Mouse (Mus musculus) right cerebral cortex, postnatal 10 days (tissue): Measurements from ENCODE around the gene Stard3.
A peak's percentile ranks its signal among the peaks of the same experiment; 100 is the strongest.

Experiments used
- DNase-seq, 2 experiments: peaks; one replicate each; pipeline ENCODE4 v3.0.0; 2021; ENCODE audit warnings: low spot score in 2 of 2

The Stard3 gene

DNA sequence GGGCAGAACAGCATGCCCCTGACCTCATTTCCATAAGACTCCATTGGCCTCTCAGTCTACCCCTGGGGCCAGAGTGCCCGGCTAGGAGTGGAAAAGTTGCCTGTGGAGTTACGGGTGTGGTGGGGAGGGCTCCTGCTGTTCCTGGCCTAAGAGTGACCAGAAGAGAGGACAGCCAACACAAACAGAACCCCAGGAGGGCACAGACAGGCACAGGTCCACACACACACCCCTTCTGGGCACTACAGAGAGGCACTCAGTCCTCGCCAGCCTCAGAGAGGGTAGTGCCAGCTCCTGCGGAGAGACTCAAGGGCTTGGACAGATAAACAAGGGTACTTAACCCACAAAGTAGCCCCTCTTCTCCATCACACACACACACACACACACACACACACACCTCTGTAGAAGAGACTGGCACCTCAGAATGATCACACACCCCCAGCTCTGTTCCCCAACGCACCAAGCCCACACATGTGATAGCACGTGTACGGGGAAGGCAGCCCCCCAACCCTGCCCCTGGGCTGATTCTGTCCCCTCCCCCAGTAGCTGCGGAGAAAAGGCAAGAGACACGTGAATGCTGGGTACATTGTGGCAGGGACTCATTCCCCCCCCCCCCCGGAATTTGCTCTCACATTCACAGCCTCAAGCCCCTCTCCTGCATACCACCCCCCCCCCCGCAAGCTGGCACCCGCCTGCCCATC lies 10.6 kb upstream of the Stard3 start:
- DNase-seq, result peak in 1 of 2 experiments; percentile 74

DNA sequence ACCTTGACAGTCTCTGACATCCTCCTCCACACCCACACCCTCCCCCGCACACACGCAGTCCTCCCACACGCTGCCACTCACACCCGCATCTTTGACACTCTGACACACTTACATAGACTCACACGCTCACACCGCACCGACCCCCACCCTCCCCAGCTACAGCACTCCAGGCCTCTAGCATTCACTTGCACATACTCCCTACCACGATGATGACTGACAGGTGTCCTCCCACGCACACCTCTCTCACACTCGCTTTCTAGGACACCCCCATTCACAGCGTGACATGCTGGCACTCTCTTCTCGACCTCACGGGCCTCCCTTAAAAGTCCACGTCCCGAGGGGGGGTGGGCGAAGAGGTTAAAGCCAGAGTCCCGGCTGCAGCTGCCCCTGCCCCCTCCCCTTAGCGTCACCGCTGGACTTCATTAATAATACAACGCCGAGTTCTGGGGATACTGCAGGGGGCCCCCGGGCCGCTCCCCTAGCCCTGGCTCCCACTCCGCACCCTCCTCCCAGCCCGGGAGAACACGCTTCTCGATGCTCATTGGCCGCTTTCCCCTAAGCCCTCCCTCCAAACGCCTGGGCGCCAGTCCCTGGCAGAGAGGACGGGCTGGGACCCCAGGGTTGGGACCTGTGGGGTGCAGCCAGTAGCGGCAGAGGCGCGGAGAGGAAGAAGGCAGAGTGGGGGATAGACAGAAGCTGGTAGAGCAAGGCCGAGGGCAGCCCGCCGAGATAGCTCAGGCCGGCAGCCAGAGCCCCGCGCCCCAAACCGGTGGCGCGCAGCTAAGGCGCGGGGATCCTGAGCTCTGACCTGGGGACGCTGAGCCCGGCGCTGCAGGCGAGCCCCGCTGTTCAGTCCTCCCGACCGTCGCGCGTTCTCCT lies 9.8 kb upstream of the Stard3 start, which contains the start of gene Ppp1r1b:
Ppp1r1b (plus strand) TSS at position 322 of the 879 bp plus-strand sequence.
- peak; percentile 88 to 90 for DNase-seq

DNA sequence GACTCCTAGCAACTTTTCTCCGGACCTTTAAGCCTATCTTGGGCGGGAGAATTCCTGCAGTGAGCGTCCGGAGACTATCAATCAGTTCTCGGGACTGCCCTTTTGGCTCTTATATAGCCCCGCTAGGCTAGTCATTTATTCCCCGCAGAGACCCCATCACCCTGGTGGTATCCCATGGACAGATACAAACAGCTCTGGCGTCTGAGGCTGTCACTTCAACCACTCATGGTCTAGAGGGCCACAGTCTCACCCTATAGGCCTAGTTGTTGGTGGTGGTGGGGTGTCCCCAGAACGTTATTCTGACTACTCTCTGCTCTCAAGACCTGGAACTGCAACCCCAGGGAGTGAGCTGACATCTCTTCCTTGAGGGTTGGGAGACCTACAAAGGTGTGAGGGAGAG lies 8.9 kb upstream of the Stard3 start:
- no peak for DNase-seq

DNA sequence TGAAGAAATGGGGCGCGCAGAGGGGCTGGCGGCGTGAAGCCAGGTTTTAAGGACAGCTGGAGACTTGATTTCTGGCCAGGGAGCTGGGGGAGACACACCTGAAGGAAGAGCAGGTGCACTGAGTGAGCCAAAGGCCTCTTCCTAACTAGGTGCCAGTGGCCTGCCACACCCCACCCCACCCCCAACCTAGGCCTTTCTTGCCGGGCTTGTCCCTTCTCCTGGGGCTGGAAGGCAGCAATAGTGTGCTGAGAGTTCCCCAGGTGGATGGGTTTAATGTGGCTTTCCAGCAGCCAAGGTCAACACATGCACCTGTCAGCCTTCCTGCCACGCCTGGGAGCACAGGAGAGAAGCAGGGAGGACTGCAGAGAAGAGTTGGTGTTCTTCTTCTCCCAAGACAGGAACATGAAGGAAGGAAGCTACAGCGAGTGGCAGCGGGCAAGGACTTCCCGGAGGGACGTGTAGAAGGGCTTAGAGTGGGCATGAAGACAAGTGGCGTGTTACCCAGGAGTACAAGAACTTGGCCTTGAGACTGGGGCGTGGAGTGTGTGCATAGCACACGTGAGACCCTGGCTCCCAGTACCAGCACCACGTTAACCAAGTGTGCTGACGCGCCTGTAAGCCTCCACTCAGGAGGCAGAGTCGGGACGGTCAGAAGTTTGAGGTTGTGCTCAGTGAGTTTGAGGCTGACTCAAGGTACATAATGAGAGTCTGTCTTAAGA lies 5.7 kb upstream of the Stard3 start:
- no peak for DNase-seq

DNA sequence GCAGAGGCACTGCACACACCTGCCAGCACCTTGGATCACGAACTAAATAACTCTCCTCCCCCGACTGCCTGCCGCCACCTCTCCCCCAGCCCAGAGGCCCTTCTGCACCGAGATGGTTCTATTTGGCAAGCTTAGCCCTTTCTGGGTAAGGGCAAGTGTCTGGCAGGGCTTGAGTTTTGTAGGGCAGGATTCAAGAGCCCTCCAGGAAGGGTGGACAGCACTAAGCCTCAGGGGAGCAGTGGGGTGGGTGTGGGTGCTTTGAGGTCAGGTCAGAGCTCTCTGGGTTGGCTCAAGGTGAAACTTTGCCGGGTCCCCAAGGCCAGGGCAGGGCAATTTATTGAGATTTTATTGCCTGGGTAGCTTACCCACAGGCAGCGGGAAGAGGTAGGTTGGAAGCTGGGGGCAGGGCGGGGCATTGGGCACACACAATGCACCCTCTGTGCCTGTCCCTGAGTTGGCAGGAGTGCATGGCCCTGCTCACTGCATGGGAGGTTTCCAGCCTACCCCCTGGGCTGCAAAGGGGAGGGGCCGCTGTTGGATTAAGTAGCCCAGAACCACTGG lies 4.4 kb upstream of the Stard3 start:
- no peak for DNase-seq

DNA sequence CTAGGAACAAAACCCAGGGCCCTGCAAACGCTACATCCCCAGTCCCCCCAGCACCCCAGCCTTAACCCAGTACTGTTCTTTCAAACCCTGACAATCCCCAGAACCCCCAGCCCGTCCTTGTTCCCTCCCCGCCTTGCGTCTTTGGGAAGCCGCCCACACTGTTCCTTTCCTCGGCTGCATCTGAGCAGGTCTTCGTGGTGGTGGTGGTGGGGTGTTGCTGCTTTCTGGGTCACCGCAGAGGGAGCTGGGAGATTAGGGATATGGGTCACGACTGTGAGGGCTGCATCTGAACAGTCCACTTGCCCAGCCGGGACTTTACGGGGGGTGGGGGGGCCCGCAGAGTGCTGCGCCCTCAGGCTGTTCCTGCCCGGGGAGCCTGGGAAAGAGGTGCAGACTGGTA lies 3.7 kb upstream of the Stard3 start:
- DNase-seq, result peak in 1 of 2 experiments; percentile 65

DNA sequence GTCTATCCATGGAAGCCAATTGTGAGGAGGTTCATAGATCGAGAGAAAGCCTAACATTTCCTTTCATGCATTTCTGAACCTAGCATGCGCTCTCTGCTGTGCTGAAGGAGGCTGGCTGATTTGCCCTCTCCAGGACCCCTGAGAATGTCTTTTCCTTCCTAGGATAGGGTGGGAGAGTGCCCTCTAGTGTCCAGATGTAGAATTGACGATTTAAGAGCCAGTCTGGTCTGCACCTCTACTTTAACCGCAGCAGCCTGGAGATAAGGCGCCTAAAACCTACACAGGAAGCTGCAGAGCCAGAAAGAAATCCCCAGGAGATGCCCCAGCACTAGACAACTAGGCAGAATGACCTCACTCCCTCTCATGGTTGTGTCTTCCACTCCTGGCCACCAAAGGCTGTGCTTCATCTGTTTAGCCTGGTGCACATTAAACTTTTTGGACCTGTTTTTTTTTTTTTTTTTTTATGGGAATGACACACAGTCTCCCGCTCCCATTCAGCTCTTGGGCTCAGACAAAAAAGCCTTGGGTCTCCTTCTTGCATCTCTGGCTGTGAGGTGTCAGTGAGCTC lies 2.4 kb upstream of the Stard3 start:
- peak in 1 of 2 experiments; percentile 73 for DNase-seq

DNA sequence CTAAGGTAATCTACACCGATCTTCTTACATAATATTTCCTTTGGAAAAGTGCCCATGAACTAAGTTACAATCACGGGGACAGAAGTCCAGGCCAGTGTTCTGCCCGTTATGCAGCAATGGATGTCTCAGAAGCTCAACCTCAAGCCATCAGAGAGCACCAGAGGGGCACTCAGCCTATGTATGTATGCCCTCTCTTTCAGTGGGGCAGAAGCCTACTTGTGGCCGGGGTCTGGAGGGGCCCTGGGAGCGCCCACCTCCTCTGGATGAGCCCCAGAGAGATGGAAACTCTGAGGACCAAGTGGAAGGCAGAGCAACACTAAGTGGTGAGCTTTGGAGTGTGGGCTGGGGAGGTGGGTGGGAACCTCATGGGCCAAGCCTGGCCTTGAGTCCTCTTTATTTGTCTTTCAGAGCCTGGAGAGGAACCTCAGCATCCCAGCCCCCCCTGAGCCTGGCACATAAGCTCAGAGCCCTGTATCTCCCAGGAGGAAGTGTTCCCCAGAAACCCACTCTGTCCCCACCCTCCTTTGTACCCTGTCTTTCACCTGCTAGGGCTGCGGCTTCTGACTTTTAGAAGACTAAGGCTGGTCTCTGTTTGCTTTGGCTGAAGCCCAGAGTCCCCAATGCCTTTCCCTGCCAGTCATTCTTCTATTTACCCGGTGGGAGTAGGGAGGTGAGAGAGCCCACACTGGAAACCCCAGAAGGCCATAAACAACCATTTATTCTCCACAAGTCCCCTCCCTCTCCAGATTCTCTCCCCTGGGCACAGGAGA lies 1.4 kb upstream of the Stard3 start:
- no peak for DNase-seq

DNA sequence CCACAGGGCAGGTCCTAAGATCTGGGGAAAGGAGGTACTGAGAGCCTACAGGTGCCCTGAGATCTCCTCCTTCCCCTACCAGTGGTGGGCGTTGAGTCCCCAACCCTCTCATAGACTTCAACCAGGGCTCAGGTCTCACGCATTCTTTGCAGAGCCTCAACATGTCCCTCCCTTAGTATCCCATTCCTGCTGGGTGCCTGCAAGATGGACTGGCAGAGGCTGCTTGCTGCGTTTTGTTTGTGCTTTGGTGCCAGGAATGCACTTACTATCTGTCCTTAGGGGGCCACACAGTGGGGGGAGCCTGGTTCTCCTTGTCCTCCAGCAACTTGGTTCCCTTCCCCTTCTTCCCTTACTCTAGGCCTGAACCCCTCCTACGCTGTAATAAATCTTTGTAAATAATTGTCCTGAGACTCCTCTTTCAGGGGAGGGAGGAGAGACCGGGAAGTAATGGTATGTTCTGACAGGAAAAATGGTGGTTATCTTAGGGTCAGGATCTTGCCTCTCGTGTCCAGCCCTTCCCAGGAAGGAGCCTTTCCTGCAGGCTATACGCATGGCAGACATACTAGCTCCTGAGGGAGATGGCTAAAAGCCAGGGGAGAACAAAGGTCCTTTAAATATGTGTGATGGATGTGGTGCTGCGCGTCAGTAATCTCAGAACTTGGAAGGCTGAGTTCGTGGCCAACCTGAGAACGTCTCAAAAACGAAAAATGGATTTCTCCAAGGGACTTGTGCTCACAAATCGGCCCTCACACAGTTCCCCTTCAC lies 590 bp upstream of the Stard3 start:
- DNase-seq, result no peak

DNA sequence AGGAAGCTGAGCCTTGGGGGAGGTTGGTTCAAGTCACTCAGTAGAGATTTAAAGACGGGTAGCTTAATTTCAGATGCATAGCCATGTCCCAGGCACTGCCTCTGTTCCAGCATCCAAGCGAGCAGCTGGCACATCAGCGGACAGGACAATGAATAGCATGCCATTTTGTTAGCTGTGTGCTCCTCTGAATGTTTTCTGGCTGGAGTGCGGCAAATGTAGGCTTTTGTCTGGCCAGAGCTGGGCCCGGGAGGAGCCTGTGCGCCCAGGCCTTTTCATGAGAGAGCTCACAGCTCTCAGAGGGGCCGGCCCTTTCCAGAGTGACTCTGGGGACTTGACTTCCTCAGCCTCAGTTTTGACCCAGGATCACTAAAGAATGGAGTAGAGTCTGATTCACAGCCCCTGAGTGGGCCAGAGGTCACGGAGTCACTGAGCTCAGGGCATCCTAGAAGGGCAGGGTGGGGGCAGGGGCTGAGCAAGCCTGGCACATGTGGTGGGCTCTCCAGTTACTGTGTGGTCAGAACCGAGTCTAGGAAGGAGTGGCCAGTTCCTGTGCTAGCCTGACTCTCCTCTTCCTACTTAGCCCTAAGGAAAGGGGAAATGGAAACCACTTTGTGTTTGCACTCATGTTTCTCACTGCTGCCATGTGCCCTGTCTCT lies 2.8 kb downstream of the Stard3 start:
- DNase-seq, result no peak

DNA sequence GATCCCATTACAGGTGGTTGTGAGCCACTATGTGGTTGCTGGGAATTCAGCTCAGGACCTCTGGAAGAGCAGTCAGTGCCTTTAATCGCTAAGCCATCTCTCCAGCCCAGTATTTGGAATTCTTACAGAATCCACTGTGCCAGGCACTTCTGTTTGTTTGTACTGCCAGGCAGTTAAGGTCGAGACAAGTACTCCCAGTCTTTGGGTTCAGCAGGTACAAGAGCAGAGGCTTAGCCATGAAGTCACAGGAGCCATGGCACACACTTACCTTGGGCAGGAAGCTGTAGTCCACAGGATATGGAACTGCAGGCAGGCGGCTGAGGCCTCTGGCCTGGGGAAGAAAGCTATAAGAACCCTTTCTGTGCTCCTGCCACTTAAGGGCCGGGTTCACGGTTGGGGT lies 5.6 kb downstream of the Stard3 start:
- DNase-seq, result no peak

DNA sequence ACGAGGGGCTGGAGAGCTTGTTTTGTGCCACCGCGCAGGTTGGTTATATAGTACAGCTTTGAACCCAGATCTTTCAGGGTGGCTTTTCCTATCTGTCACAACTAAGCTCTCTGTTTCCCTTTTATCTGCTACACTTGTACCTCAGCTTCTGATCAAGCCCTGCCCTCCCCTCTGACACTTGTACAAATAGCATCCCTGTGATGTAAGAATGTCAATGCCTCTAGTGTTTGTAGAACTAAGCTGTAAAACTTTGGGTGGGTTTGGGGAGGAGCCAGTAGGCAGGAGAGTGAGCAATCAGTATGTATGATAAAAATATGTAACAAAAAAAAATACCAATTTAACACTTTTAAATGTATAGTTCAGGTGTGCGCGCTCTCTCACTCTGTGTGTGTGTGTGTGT lies 6.2 kb downstream of the Stard3 start:
- DNase-seq, result no peak

DNA sequence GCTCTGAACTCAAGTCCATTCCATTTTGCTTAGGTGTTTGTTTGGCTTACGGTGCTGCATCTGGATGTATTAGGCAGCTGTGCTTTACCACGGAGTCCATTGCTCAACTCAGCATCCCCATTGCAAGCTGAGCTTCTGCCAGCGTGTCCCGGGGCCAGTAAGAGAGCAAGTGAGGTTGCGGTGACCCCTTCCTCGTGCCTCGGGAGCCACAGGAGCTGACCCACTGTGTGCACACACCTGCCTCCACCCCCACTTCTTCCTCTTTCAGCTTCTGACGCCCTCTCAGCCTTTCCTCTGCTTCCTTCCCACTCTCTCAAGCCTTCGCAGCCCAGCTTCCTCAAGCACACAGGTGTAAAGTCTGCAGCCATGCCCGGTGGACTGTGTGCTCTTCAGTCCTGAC lies 8.1 kb downstream of the Stard3 start:
- no peak for DNase-seq

DNA sequence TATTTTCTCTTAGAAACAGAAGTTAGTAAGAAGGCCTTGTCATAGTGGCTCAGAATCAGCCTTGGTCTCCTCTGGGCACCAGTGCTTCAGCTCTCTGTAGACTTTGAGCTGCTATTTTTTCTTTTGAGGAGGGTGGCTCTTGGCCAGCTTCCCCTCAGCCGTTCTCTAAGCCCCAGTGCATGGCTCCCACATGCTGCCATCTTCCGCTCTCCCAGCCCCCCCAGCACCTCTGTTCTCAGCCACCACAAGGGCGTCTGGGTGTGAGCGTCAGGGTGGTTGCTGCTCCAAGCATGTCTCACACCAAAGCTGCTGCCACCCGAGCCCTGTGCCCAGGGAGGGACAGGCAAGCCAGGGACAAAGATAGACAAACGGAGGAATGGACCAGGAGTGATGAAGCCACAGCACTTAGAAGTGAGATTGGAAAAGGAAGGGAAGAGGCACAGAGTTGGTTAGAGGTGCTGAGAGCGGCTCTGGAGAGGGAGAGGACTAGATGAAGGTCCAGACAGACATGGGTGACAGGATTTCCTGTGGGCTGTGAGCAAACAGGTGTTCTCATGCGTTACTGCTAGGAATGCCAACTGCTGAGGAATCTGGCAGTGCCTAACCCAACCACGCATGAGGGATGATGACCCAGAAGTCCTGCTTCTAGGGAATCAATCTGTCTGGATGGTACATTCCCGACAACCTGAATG lies 9.1 kb downstream of the Stard3 start:
- peak; percentile 72 to 76 for DNase-seq

DNA sequence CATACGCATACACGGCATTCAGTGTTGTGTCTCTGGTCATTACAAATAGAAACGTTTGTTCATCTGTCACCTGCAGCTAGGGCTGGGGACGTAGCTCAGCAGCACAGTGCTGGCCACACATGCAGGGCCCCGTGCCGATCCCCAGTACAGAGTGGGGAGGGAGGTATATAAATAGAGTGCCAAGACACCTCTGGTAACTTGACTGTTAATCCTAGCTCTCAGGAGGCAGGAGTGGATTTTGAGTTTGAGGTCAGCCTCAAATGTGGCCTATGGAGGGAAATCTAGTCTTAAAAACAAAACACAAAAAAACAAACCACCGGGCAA lies 9.7 kb downstream of the Stard3 start:
- DNase-seq, result no peak

DNA sequence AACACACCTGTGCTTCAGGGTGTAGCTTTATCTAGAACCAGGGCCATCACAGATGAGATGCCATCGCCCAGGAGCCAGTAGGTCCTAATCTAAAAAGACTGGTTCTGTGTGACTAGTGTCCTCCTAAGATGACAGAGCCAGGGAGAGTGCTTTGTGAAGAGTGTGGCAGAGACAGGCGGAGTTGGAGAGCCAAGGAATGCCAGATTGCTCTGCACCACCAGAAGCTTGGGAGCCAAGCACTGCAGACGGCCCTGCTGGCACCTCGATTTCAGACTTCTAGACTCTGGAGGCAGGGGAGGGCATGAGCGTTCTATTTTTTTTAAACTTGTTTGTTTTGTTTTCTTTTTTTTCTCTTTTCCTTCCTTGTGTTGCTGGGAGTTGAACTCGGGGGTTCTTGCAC lies 11.2 kb downstream of the Stard3 start:
- DNase-seq, result peak in 1 of 2 experiments; percentile 64

DNA sequence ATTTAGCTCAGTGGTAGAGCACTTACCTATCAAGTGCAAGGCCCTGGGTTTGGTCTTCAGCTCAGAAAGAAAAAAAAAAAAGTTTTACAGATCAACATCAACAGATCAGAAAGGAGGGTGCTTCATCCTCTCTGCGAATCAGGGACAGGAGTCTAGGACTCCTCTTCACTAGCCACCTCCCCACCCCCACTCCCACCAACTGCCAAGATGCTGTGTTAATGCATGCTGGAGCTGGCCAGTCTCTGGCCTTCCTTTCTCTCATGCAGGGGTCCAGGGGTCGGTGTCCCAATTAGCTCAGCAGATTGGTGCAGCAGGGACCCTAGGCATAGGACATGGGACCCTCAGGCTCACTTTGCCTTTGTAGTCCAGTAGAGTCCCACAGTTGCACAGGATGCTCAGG lies 12.4 kb downstream of the Stard3 start:
- DNase-seq, result no peak

DNA sequence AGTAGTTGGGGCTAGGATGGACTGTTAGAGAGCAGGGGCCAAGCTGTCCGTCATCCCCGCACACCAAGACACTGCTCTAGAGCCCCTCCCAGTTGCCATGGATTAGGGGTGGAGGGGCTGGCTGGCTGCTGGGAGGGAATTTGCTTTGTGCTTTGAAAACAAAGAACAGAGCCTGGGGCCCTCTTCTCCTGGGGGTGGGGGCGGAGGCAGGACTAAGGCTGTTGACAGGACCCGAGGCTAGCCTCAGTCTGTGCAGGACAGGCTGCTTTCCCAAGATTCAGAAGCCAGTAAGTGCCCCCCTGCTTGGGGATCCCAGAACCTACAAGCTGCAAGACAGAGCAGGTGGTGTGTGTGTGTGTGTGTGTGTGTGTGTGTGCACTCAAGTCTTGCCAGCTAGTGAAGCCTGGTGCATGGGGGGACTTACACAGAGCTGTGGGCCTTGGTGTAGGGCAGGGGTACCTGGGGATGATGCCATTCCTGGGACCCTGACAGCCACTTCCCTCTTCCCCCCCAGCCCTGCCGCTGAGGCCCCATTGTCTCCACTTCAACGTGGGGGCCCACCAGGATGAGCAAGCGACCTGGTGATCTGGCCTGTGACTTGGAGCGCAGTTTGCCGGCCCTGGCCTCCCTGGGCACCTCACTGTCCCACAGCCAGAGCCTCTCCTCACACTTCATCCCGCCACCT lies 13.5 kb downstream of the Stard3 start:
- DNase-seq, result peak; percentile 59 to 67

DNA sequence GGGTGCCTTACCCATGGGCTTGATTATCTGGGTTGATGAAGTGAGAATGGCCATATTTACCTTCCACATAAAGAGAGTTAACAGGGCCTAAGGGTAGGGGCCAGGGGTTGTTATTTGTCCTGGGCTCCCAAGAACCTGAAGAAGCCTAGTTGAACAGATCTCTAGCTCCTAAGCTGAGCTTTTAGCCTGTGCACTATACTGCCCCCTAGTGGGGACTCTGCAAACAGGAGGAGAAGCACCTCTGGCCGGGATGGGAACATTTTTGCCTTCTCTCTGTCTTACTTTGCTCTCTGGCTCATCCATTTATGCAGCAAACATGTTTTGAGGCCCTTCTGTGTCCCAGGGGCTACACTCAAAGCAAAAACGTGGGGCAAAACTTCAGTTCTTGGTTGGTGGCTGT lies 14.2 kb downstream of the Stard3 start:
- DNase-seq, result no peak
